Mouse (Mus musculus): ENCODE results near the gene H2-K1. TPM values are rescaled to one million over a fixed set of nuclear protein-coding genes. Genes with fewer than 3 reads are reported as not detected.

The H2-K1 gene
- polyA plus RNA-seq, 2 experiments, result 25.5 to 27.0 TPM

DNA sequence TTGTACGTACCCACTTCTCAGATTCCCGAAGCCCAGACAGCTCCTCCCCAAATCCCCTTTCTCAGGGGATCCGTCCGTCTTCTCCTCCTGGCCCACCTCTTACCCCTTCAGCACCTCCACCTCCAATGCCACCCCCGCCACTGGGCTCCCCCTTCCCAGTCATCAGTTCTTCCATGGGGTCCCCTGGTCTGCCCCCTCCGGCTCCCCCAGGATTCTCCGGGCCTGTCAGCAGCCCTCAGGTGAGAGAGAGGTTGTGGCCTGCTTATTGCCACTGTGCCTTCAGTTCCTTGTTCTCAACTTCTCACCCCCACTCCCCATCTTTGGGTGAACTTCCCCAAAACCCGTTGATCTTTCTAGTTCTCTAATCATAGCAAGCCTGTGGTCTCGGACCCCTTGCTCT is 32.7 kb upstream of the H2-K1 start:
- Histone ChIP-seq H3K9ac (ENCODE audit: low read depth, low read length, severe bottlenecking) (peak overlapping the region; percentile 96), H3K4me1 (ENCODE audit: control insufficient read depth, insufficient read depth, low read length) (peaks cover 21% of the 10 kb centered on the region), H3K4me2 (replicated peaks; ENCODE audit: low read depth, low read length, severe bottlenecking) (peak overlapping the region; percentile 89), H3K4me3 (replicated peaks; ENCODE audit: low read length) (peak overlapping the region; percentile 89), H3K27ac (replicated peaks; ENCODE audit: low read depth, low read length) (no peak overlapping the region), H3K36me3 (ENCODE audit: control insufficient read depth, insufficient read depth, low read length) (peaks cover 71% of the 10 kb centered on the region), H3K9me3 (ENCODE audit: control insufficient read depth, low read length) (no peaks in the 10 kb centered on the region), H3K27me3 (ENCODE audit: control insufficient read depth, insufficient read depth, low read length) (no peaks in the 10 kb centered on the region)
- no peak for ATAC-seq (ENCODE audit: low FRiP score, low read depth)
- WGBS, result 49% methylated on average over 9 of the region's 9 CpGs
- no peak for DNase-seq (ENCODE audit: low spot score)
- TF ChIP-seq POLR2A (IDR thresholded peaks at IDR 0.05; ENCODE audit: borderline replicate concordance, extremely low read depth, insufficient read depth, insufficient read length), result no peak

- Histone ChIP-seq H3K9ac (ENCODE audit: low read depth, low read length, severe bottlenecking) (peak overlapping the region; percentile 96), H3K4me2 (replicated peaks; ENCODE audit: low read depth, low read length, severe bottlenecking) (peak overlapping the region; percentile 89), H3K9me3 (ENCODE audit: control insufficient read depth, low read length) (no peaks in the 10 kb centered on the region), H3K4me1 (ENCODE audit: control insufficient read depth, insufficient read depth, low read length) (peaks cover 23% of the 10 kb centered on the region), H3K36me3 (ENCODE audit: control insufficient read depth, insufficient read depth, low read length) (peaks cover 65% of the 10 kb centered on the region), H3K4me3 (replicated peaks; ENCODE audit: low read length) (peak overlapping the region; percentile 89), H3K27ac (replicated peaks; ENCODE audit: low read depth, low read length) (peak overlapping the region; percentile 93), H3K27me3 (ENCODE audit: control insufficient read depth, insufficient read depth, low read length) (no peaks in the 10 kb centered on the region)
- 3% methylated on average over 17 of the region's 48 CpGs for WGBS
- ATAC-seq (ENCODE audit: low FRiP score, low read depth) (no peak), DNase-seq (ENCODE audit: low spot score) (peak; percentile 49)
- TF ChIP-seq POLR2A (IDR thresholded peaks at IDR 0.05; ENCODE audit: borderline replicate concordance, extremely low read depth, insufficient read depth, insufficient read length), result no peak
These were observed 32.1 kb upstream of the H2-K1 start for GRCm38 (mm10) chr17:34032174-34032632.

DNA sequence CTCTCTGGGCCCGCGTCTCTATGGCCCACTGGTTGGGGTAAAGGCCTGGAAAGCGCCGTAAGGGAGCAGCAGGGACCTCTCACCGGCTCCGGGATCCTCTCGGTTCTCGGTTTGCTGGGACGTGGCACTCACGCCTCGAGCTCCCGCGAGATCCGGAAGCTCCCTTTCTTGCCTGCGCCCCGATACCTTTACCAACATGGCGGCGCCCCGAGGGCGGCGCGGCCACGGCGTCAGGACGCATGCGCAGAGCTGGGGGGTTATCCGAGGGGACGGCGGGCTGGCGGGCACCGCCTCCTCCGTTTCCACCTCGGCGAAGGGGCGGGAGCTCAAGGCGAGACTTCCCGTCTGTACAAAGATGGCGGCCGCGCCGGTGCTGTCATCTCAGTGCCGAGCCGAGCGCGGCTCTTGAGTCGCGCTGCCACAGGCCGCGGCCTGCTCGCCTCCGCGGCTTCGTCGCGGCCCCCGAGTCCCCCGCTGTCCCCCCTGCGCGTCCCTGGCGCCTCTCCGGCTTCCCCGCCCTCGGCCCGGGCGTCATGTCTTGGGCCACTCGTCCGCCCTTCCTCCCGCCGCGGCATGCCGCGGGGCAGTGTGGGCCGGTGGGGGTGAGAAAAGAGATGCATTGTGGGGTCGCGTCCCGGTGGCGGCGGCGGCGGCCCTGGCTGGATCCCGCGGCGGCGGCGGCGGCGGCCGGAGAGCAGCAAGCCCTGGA is 31.5 kb upstream of the H2-K1 start, which contains the start of the genes Slc39a7 and Rxrb:
Slc39a7 (minus strand) TSS at position 218 of the 709 bp plus-strand sequence.
Rxrb (plus strand) TSS at position 348 of the 709 bp plus-strand sequence.
- H3K36me3 ChIP-seq (ENCODE audit: control insufficient read depth, insufficient read depth, low read length), result peaks cover 59% of the 10 kb centered on the region
- no peaks in the 10 kb centered on the region for H3K27me3 ChIP-seq (ENCODE audit: control insufficient read depth, insufficient read depth, low read length)
- peaks cover 29% of the 10 kb centered on the region for H3K4me1 ChIP-seq (ENCODE audit: control insufficient read depth, insufficient read depth, low read length)
- peak; percentile 93 for DNase-seq (ENCODE audit: low spot score)
- peak within 1 kb of the TSS; percentile 96 for H3K4me2 ChIP-seq (replicated peaks; ENCODE audit: low read depth, low read length, severe bottlenecking)
- H3K4me3 ChIP-seq (replicated peaks; ENCODE audit: low read length), result peak within 1 kb of the TSS; percentile 89
- peak; percentile 81; the same call in 1 of the 2 replicates for TF ChIP-seq POLR2A (IDR thresholded peaks at IDR 0.05; ENCODE audit: borderline replicate concordance, extremely low read depth, insufficient read depth, insufficient read length)
- no peaks in the 10 kb centered on the region for H3K9me3 ChIP-seq (ENCODE audit: control insufficient read depth, low read length)
- peak within 1 kb of the TSS; percentile 93 for H3K27ac ChIP-seq (replicated peaks; ENCODE audit: low read depth, low read length)
- ATAC-seq (ENCODE audit: low FRiP score, low read depth), result peak; percentile 81
- H3K9ac ChIP-seq (ENCODE audit: low read depth, low read length, severe bottlenecking), result peak within 1 kb of the TSS; percentile 96
- 0% methylated on average over 53 of the region's 88 CpGs for WGBS

DNA sequence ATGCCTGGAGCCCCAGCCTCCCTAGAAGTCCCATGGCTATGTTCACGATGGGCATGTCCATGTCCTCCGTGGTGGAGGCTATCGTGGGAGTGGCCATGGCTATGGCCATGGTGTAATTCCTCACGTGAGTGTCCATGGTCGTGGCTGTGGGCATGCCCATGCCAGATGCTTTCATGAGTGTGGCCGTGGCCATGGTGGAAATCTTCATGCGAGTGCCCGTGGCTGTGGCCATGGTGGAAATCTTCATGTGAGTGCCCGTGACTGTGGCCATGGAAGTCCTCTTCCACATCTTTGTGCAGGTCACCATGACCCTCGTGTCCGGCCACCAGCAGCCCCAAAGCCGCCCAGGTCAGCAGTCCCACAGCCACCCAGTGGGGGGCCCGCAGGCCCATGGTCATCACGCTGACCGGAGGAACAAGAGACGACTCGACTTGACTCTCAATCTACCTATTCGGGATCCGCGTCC is 30.7 kb upstream of the H2-K1 start:
- Histone ChIP-seq H3K9ac (ENCODE audit: low read depth, low read length, severe bottlenecking) (peak overlapping the region; percentile 96), H3K27me3 (ENCODE audit: control insufficient read depth, insufficient read depth, low read length) (no peaks in the 10 kb centered on the region), H3K4me2 (replicated peaks; ENCODE audit: low read depth, low read length, severe bottlenecking) (peak overlapping the region; percentile 96), H3K4me1 (ENCODE audit: control insufficient read depth, insufficient read depth, low read length) (peaks cover 35% of the 10 kb centered on the region), H3K27ac (replicated peaks; ENCODE audit: low read depth, low read length) (peak overlapping the region; percentile 93), H3K4me3 (replicated peaks; ENCODE audit: low read length) (peak overlapping the region; percentile 89), H3K36me3 (ENCODE audit: control insufficient read depth, insufficient read depth, low read length) (peaks cover 52% of the 10 kb centered on the region), H3K9me3 (ENCODE audit: control insufficient read depth, low read length) (no peaks in the 10 kb centered on the region)
- ATAC-seq (ENCODE audit: low FRiP score, low read depth) (no peak), DNase-seq (ENCODE audit: low spot score) (no peak)
- TF ChIP-seq POLR2A (IDR thresholded peaks at IDR 0.05; ENCODE audit: borderline replicate concordance, extremely low read depth, insufficient read depth, insufficient read length), result no peak
- 6% methylated on average over 20 of the region's 20 CpGs for WGBS

GRCm38 (mm10) chr17:34029890-34030595 is 29.9 kb upstream of the H2-K1 start:
- 84% methylated on average over 21 of the region's 21 CpGs for WGBS
- ATAC-seq (ENCODE audit: low FRiP score, low read depth) (no peak), DNase-seq (ENCODE audit: low spot score) (no peak)
- Histone ChIP-seq H3K9me3 (ENCODE audit: control insufficient read depth, low read length) (no peaks in the 10 kb centered on the region), H3K27me3 (ENCODE audit: control insufficient read depth, insufficient read depth, low read length) (no peaks in the 10 kb centered on the region), H3K4me1 (ENCODE audit: control insufficient read depth, insufficient read depth, low read length) (peaks cover 43% of the 10 kb centered on the region), H3K36me3 (ENCODE audit: control insufficient read depth, insufficient read depth, low read length) (peaks cover 43% of the 10 kb centered on the region), H3K9ac (ENCODE audit: low read depth, low read length, severe bottlenecking) (peak overlapping the region; percentile 96), H3K4me2 (replicated peaks; ENCODE audit: low read depth, low read length, severe bottlenecking) (peak overlapping the region; percentile 96), H3K4me3 (replicated peaks; ENCODE audit: low read length) (peak overlapping the region; percentile 89), H3K27ac (replicated peaks; ENCODE audit: low read depth, low read length) (no peak overlapping the region)
- no peak for TF ChIP-seq POLR2A (IDR thresholded peaks at IDR 0.05; ENCODE audit: borderline replicate concordance, extremely low read depth, insufficient read depth, insufficient read length)

All from limb, embryonic 14.5 days (tissue).